Mouse (Mus musculus): ENCODE results near the gene D630003M21Rik. TPM values are rescaled to one million over a fixed set of nuclear protein-coding genes. Genes with fewer than 3 reads are reported as not detected.

D630003M21Rik gene
- total RNA-seq, 4 experiments from 2014 or later = 1.4 to 7.8 (median 4.4) TPM

- DNase-seq = no peak
Observed at GRCm38 (mm10) chr2:158163034-158163433, 66.0 kb downstream of the D630003M21Rik start.

- no peak for DNase-seq
Observed at GRCm38 (mm10) chr2:158161761-158162160, 67.3 kb downstream of the D630003M21Rik start.

GRCm38 (mm10) chr2:158159376-158160235, 69.4 kb downstream of the D630003M21Rik start:
- no peak for DNase-seq

- DNase-seq = no peak
Observed at GRCm38 (mm10) chr2:158157654-158158053, 71.4 kb downstream of the D630003M21Rik start.

- no peak for DNase-seq
Observed at GRCm38 (mm10) chr2:158156487-158156886, 72.5 kb downstream of the D630003M21Rik start.

- DNase-seq = no peak
Observed at GRCm38 (mm10) chr2:158155615-158156014, 73.4 kb downstream of the D630003M21Rik start.

GRCm38 (mm10) chr2:158155101-158155500, 73.9 kb downstream of the D630003M21Rik start:
- DNase-seq = no peak

- DNase-seq = no peak
Observed at GRCm38 (mm10) chr2:158154641-158155040, 74.4 kb downstream of the D630003M21Rik start.

GRCm38 (mm10) chr2:158153728-158154343, 75.2 kb downstream of the D630003M21Rik start:
- DNase-seq = no peak

GRCm38 (mm10) chr2:158152685-158153309, 76.2 kb downstream of the D630003M21Rik start:
- no peak for DNase-seq

- no peak for DNase-seq
Observed at GRCm38 (mm10) chr2:158151077-158151476, 77.9 kb downstream of the D630003M21Rik start.

- DNase-seq = no peak
Observed at GRCm38 (mm10) chr2:158146971-158147370, 82.1 kb downstream of the D630003M21Rik start.

GRCm38 (mm10) chr2:158146223-158146622, 82.8 kb downstream of the D630003M21Rik start, which contains the start of gene Tgm2:
Gene Tgm2, minus strand, starts transcription at chr2:158146436.
- peak; percentile 81 for DNase-seq

- no peak for DNase-seq
Observed at GRCm38 (mm10) chr2:158145528-158146065, 83.4 kb downstream of the D630003M21Rik start.

- DNase-seq = no peak
Observed at GRCm38 (mm10) chr2:158144750-158145527, 84.1 kb downstream of the D630003M21Rik start.

GRCm38 (mm10) chr2:158144263-158144662, 84.8 kb downstream of the D630003M21Rik start:
- no peak for DNase-seq

GRCm38 (mm10) chr2:158143816-158144215, 85.2 kb downstream of the D630003M21Rik start:
- no peak for DNase-seq

GRCm38 (mm10) chr2:158142981-158143380, 86.0 kb downstream of the D630003M21Rik start:
- no peak for DNase-seq

- DNase-seq = no peak
Observed at GRCm38 (mm10) chr2:158141690-158142440, 87.2 kb downstream of the D630003M21Rik start.

GRCm38 (mm10) chr2:158141271-158141670, 87.8 kb downstream of the D630003M21Rik start:
- no peak for DNase-seq

- no peak for DNase-seq
Observed at GRCm38 (mm10) chr2:158140664-158141063, 88.4 kb downstream of the D630003M21Rik start.

Data from adrenal gland, adult 8-10 months (tissue).